Mouse (Mus musculus) liver, embryonic 18 days (tissue): Measurements from ENCODE around the gene Camk2n1. TPM values are rescaled to one million over a fixed set of nuclear protein-coding genes. Genes with fewer than 3 reads are reported as not detected.

Source experiments
- polyA plus RNA-seq: library from polyadenylated mRNA; depleted of rRNA; stranded (reverse); fragments of >200 nt; gene quantifications from 2 replicates; pipeline ENCODE4 v1.2.3, GENCODE M21; 2012; rRNA removed

Camk2n1 gene
- 6.9 and 7.1 TPM in 2 replicates for polyA plus RNA-seq

DNA sequence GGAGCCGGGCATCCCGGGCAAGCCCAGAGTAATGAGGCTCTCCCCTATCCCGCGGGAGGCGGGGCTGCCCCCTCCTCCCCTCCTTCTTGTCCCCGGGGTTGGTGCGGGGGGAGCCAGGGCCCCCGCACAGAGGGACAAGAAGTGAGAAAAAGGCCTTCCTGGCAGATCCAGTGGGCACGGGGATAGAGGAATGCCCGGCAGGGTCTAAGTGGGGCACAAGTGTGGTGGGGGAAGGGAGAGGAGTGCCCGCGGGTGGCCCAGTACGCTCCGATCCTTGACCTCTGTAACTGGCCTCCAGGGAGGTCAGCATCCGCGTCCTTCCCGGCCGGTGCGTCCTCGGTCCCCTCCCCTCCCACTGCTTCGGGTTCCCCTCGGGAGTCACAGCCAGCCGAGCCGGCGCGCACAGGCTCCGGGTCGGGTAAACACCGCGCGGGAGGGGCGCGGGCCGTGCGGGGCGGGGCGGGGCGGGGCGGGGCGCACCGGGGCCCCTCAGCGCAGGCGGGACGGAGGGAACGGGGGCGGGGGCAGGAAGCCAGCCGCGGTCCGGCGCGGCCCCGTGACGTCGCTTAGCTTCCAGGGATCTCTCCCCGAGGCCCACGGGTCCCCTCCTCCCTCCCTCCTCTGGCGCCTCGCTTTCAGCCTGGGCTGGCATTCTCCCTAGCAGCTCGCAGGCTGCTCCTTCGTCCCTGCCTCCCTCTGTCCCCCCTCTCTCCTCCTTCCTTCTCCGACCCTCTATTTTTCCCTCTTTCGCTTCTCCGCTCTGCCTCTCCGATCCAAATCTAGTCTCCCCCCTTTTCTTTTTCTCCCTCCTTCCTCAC, at the start of gene Camk2n1:
Camk2n1 (plus strand) TSS at position 562 of the 818 bp plus-strand sequence.

DNA sequence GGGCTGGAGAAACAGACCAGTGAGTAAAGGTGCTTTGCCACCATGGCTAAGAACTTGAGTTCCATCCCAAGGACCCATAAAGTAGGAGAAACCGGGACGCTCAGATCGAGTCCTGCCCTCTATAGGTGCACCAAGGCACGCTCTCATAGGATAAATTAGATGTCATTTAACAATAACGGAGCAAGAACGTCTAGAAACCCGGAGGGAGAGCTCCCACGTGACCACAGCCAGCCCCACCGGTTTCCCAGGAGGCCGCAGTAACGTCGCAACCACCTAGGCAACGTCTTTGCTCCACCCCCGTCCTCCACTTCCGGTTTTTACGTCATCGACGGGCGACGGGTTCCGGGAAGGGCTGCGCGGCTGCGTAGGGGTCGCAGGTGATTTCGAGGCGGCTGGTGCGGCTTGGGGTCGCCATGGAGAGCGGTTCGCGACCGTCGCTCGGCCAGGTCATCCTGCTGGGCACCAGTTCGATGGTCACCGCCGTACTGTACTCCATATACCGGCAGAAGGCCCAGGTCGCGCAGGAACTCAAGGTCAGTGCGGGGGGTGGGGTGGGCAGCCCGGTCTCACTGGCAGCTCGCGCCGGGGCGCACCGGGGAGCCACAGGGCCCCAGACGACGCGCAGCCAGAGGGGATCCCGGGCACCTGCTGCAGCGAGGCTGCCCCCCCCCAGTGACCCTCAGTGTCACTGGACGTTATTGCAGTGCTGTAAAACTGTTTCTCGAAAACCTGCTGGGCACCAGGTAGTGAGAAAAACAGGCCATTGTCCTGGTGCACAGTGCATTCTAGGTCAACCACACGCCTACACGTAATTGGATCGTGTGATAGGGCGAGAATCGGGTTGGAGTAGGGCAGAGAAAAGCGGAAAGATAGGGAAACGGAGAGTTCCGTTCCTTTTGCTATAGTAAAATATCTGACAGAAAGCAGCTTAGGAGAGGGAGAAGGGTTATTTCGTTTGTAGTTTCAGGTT, 19.5 kb upstream of the Camk2n1 start, which contains the start of gene Mul1:
Mul1 (plus strand) TSS at position 325 of the 970 bp plus-strand sequence.

Other genes with a start within 250 kb of the Camk2n1 start
- 34.5 and 39.4 TPM in 2 replicates for gene Hp1bp3, start 238.0 kb upstream of the Camk2n1 start, polyA plus RNA-seq
- gene Sh2d5, start 203.9 kb upstream of the Camk2n1 start, polyA plus RNA-seq, result 0.97 and 1.0 TPM in 2 replicates
- 0.31 and 0.35 TPM in 2 replicates for gene Kif17, start 203.9 kb upstream of the Camk2n1 start, polyA plus RNA-seq
- gene Ddost, start 149.6 kb upstream of the Camk2n1 start, polyA plus RNA-seq, result 113 and 114 TPM in 2 replicates
- 28.0 and 29.4 TPM in 2 replicates for gene Pink1, start 128.0 kb upstream of the Camk2n1 start, polyA plus RNA-seq
- gene Cda, start 86.3 kb upstream of the Camk2n1 start, polyA plus RNA-seq, result 6.0 TPM in 2 replicates
- not detected in 2 replicates for gene Fam43b, start 57.8 kb upstream of the Camk2n1 start, polyA plus RNA-seq
- gene Mul1, start 19.6 kb upstream of the Camk2n1 start, polyA plus RNA-seq, result 5.7 and 6.4 TPM in 2 replicates
- not detected in 2 replicates for gene Vwa5b1, start 181.6 kb downstream of the Camk2n1 start, polyA plus RNA-seq